Mouse (Mus musculus) bone marrow, adult 2 months (tissue): ENCODE measurements around the gene Plxna2. TPM values are rescaled to one million over a fixed set of nuclear protein-coding genes. Genes with fewer than 3 reads are reported as not detected.

Experiments
- H3K27ac ChIP-seq: fragments of 200-500 bp; 2 replicates; pipeline ENCODE4 v1.5.1; 2012; ENCODE audit warnings: low read depth, mild to moderate bottlenecking, control low read depth, inconsistent platforms, low read length; ENCODE audit not compliant: control insufficient read depth, poor library complexity, insufficient read depth
- H3K4me1 ChIP-seq: fragments of 200-500 bp; 2 replicates; pipeline ENCODE4 v1.6.1; 2011; ENCODE audit warnings: low read length; ENCODE audit not compliant: control insufficient read depth, insufficient read depth
- H3K4me3 ChIP-seq: fragments of 200-500 bp; replicated peaks from 2 replicates; pipeline ENCODE3; 2011; ENCODE audit warnings: mild to moderate bottlenecking, low read depth, low read length, control low read depth; ENCODE audit not compliant: control insufficient read depth
- CTCF ChIP-seq: fragments of 200-500 bp; IDR thresholded peaks from 2 replicates; pipeline ENCODE4 v1.5.1; 2011; ENCODE audit warnings: low read length, control low read depth; ENCODE audit not compliant: control insufficient read depth, insufficient read depth
- POLR2A ChIP-seq: fragments of 200-500 bp; IDR thresholded peaks from 2 replicates; pipeline ENCODE4 v1.6.1; 2011; ENCODE audit warnings: low read depth, mild to moderate bottlenecking, control low read depth, low read length, borderline replicate concordance; ENCODE audit not compliant: control insufficient read depth
- WGBS: fragments of 180-500 bp; shearing (Covaris S2); methylation state at CpG from one replicate; pipeline ENCODE4 v1.1.7; 2018; 5-methylcytosine and 5-hydroxymethylcytosine counted together
- polyA plus RNA-seq: library from polyadenylated mRNA; stranded (reverse); fragments of >200 nt; gene quantifications from 2 replicates; pipeline ENCODE4 v1.2.4, GENCODE M21; 2011; ENCODE audit warnings: low replicate concordance; ENCODE audit not compliant: missing spikeins, insufficient read depth, insufficient read length

Plxna2 gene
- polyA plus RNA-seq, 1 experiment, result 0.80 TPM

DNA sequence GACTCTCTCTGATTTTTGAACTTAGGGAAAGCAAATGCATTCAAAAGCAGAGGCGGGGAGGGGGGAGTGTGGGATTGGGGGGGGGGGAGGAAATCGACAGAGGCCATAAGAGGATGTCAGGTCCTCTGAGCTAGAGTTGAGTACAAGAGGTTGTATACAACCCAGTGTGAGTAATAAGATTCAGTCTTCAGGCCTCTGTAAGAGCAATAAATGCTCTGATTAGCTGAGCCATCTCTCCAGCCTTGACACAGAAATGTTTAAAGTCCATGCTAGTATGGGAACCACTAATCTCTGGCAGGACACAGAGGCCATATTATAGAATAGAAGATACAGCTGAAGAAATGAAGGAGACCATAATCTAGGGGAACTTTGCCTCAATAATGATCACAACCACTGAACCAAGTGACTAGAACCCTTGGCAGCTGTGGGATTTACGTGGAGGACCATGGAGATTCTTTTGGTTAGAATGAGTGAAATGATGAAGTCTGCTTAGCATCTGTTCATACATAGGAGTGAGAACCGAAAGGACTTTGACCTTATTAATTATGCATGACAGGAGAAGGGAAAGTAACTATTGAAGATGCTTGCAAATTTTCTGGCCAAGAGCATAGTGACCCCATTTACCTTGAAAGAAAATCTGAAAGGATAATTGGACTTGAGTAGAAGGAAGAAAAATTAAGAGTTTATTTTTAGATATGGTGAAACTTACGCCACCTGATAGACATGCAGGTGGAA lies 158.7 kb downstream of the Plxna2 start:
- Histone ChIP-seq H3K27ac (no peak overlapping the region), H3K4me3 (no peak overlapping the region), H3K4me1 (no peaks in the 10 kb centered on the region)
- WGBS, result 76% methylated on average over 5 of the region's 5 CpGs
- TF ChIP-seq POLR2A, result no peak
- no peak for TF ChIP-seq CTCF

DNA sequence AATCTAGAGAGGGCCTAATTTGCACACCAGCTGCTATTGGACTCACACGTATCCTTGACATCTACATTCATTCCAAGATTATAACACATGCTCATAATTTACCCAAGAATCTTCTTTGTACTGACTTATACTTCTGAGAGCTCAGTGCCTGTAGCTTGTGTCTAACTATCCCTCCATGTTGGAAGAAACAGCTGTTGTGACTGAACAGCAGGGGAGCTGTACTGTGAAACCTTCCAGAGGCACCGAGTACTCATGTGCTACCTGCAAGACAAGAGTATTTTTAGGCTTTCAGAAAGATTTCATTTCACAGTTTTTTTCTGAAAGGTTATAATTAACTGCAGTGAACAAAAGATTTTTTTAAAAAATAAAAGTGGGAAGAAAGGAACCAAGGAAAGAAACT lies 159.6 kb downstream of the Plxna2 start:
- H3K4me3 ChIP-seq, result no peak overlapping the region
- 88% methylated on average over 2 of the region's 2 CpGs for WGBS
- no peak overlapping the region for H3K27ac ChIP-seq
- TF ChIP-seq POLR2A, result no peak
- no peak for TF ChIP-seq CTCF
- H3K4me1 ChIP-seq, result no peaks in the 10 kb centered on the region

DNA sequence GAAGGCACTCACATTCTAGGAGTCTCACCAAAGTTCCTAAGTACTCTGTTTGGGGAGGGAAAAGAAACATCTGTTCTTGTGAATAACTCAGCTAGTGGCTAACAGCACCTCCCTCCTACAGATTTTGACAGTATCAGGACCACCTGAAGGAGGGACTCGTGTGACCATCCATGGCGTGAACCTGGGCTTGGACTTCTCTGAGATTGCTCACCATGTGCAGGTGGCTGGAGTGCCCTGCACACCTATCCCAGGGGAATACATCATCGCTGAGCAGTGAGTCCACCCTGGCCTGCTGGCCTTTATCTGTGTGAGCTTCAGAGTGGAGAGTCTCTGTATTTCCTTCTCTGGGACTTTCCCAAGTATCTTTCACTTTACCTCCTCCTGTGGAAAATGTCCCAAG lies 162.4 kb downstream of the Plxna2 start:
- no peak overlapping the region for H3K4me3 ChIP-seq
- TF ChIP-seq POLR2A, result no peak
- no peak for TF ChIP-seq CTCF
- WGBS, result 84% methylated on average over 3 of the region's 3 CpGs
- H3K4me1 ChIP-seq, result no peaks in the 10 kb centered on the region
- H3K27ac ChIP-seq, result no peak overlapping the region

- Histone ChIP-seq H3K4me1 (no peaks in the 10 kb centered on the region), H3K27ac (no peak overlapping the region), H3K4me3 (no peak overlapping the region)
- TF ChIP-seq CTCF (no peak), POLR2A (no peak)
- 81% methylated on average over 5 of the region's 5 CpGs for WGBS
Observed at GRCm38 (mm10) chr1:194780794-194781390, 162.9 kb downstream of the Plxna2 start.

- Histone ChIP-seq H3K4me1 (no peaks in the 10 kb centered on the region), H3K27ac (no peak overlapping the region), H3K4me3 (no peak overlapping the region)
- WGBS, result 77% methylated on average over 1 of the region's 1 CpGs
- TF ChIP-seq POLR2A (no peak), CTCF (no peak)
Observed at GRCm38 (mm10) chr1:194781556-194781955, 163.5 kb downstream of the Plxna2 start.

DNA sequence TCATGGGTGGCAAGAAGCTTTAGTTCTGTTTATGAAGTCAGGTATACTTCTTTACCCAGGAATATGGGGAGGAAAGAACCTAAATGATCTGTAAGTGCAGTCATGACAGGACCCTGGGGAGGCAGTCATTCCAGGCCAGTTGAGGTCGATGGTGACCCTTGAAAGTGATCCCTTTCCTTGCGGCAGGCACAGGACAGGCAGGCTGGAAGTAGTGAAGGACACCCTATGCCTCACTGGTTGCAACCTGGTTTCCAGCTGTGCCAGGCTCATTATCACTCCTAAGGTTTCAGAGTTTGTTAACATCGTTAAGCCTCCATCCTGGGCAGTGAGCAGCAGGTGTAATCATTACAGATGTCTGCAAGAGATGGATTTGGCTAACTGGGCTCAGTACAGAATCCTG lies 164.3 kb downstream of the Plxna2 start:
- 81% methylated on average over 3 of the region's 3 CpGs for WGBS
- Histone ChIP-seq H3K4me3 (no peak overlapping the region), H3K4me1 (no peaks in the 10 kb centered on the region), H3K27ac (no peak overlapping the region)
- TF ChIP-seq CTCF, result no peak
- no peak for TF ChIP-seq POLR2A

DNA sequence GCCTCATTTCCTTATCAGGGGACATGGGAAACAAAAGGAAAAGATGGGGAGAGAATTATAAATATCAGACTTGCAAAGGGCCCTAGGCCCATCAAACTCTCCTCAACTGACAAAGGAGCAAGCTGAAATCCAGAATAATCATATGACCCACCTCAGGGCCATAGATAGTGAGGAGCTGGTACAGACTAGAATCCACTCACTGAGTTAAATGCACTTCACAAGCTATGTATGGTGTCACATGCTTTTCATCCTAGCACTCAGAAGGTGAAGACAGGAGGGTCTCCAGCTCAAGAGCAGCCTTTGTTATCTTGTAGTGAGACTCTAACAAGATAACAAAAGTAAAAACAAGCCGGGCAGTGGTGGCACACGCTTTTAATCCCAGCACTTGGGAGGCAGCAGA lies 169.6 kb downstream of the Plxna2 start:
- Histone ChIP-seq H3K27ac (no peak overlapping the region), H3K4me1 (no peaks in the 10 kb centered on the region), H3K4me3 (no peak overlapping the region)
- 71% methylated on average over 2 of the region's 2 CpGs for WGBS
- TF ChIP-seq POLR2A (no peak), CTCF (no peak)

- no peak overlapping the region for H3K4me3 ChIP-seq
- WGBS, result 81% methylated on average over 8 of the region's 8 CpGs
- TF ChIP-seq CTCF (no peak), POLR2A (no peak)
Observed at GRCm38 (mm10) chr1:194793226-194793924, 175.4 kb downstream of the Plxna2 start.

More at GRCm38 (mm10) chr1:194793226-194793924, 175.4 kb downstream of the Plxna2 start:
- Histone ChIP-seq H3K27ac (no peak overlapping the region), H3K4me1 (no peaks in the 10 kb centered on the region)
